9 mouse cellular contexts compared by ENCODE assay signal in genomic region chr14:120368914-120369391, GRCm38 (mm10).
DNase-seq lines count a peak whose midpoint lies in the region; ATAC-seq and TF ChIP-seq lines count a peak whose summit lies in the region.
"Had no signal": no experiment of that assay in that cellular context is flagged by ENCODE, and none has a peak within 500 bp of the region (broad histone marks: within the 10 kb centered on the region; RNA-seq: fewer than 3 reads in every experiment).

No protein-coding gene starts in this region.

- peak overlapping the region; percentile 56 for H3K9ac ChIP-seq in heart, adult 2 months (ENCODE audit: low read depth, low read length)
- H3K9ac ChIP-seq in intestine, embryonic 15.5 days, result no peak overlapping the region

- ATAC-seq in intestine, embryonic 15.5 days, result peak; percentile 88
- no peak for ATAC-seq in monocyte, adult 5-6 weeks (replicated peaks; ENCODE audit: insufficient number of reproducible peaks, low FRiP score, low TSS enrichment, poor library complexity, severe bottlenecking)

- TF ChIP-seq EP300 in heart, adult 2 months (IDR thresholded peaks at IDR 0.05; ENCODE audit: insufficient read depth, low read depth, low read length), result peak; percentile 71; the same call in 1 of the 2 replicates

- 0 out of 2 replicates have a peak overlapping the region, but pooled peaks have one; percentile 19 for H3K4me2 ChIP-seq in intestine, embryonic 15.5 days (replicated peaks)

- H3K27me3 ChIP-seq in heart, adult 2 months (ENCODE audit: control insufficient read depth, insufficient read depth, low read length), result no peaks in the 10 kb centered on the region
- H3K27me3 ChIP-seq in testis, adult 2 months (ENCODE audit: control insufficient read depth, insufficient read depth, low read length), result no peaks in the 10 kb centered on the region
- no peaks in the 10 kb centered on the region for H3K27me3 ChIP-seq in intestine, embryonic 15.5 days (replicated peaks)

- H3K4me3 ChIP-seq in heart, adult 2 months, result no peak overlapping the region
- no peak overlapping the region for H3K4me3 ChIP-seq in testis, adult 2 months (ENCODE audit: control insufficient read depth, low read depth, low read length)
- no peak overlapping the region for H3K4me3 ChIP-seq in intestine, embryonic 15.5 days (replicated peaks)

- 22% methylated on average over 8 of the region's 8 CpGs for WGBS in heart, adult 2 months
- WGBS in intestine, embryonic 15.5 days, result 37% methylated on average over 8 of the region's 8 CpGs

- H3K79me2 ChIP-seq in heart, adult 2 months (replicated peaks; ENCODE audit: control insufficient read depth, insufficient read depth, low read length), result peaks cover 21% of the 10 kb centered on the region

- peaks cover 44% of the 10 kb centered on the region for H3K36me3 ChIP-seq in heart, adult 2 months (ENCODE audit: control insufficient read depth, insufficient read depth, low read length)
- no peaks in the 10 kb centered on the region for H3K36me3 ChIP-seq in testis, adult 2 months (ENCODE audit: control insufficient read depth, insufficient read depth, low read length)
- H3K36me3 ChIP-seq in intestine, embryonic 15.5 days, result no peaks in the 10 kb centered on the region

- TF ChIP-seq POLR2A in heart, adult 2 months (IDR thresholded peaks at IDR 0.05; ENCODE audit: insufficient read depth, low read depth, low read length), result peak; percentile 34; the same call in 1 of the 2 replicates
- TF ChIP-seq POLR2A in testis, adult 2 months (IDR thresholded peaks at IDR 0.05; ENCODE audit: control insufficient read depth, low read depth, low read length), result no peak

- TF ChIP-seq CTCF in heart, adult 2 months (IDR thresholded peaks at IDR 0.05), result no peak
- no peak for TF ChIP-seq CTCF in testis, adult 2 months (IDR thresholded peaks at IDR 0.05; ENCODE audit: control insufficient read depth, insufficient read depth, insufficient replicate concordance, low read depth, low read length)

- H3K27ac ChIP-seq in heart, adult 2 months, result peak overlapping the region; percentile 74
- peak overlapping the region; percentile 54 for H3K27ac ChIP-seq in testis, adult 2 months (ENCODE audit: control insufficient read depth, insufficient read depth, low read depth, low read length)
- H3K27ac ChIP-seq in intestine, embryonic 15.5 days, result peak overlapping the region; percentile 78

- peak; percentile 39 to 49 for DNase-seq in heart, adult 2 months
- no peak for DNase-seq in heart, postnatal 36 days
- DNase-seq in testis, postnatal 14 days (ENCODE audit: low spot score), result no peak
- no peak for DNase-seq in urinary bladder, adult 2 months (ENCODE audit: low spot score)
- no peak for DNase-seq in cerebellum, adult 11 months
- DNase-seq: thymus, postnatal 25 days had no signal

- no peaks in the 10 kb centered on the region for H3K9me3 ChIP-seq in intestine, embryonic 15.5 days

- H3K4me1 ChIP-seq in heart, adult 2 months (ENCODE audit: control insufficient read depth, insufficient read depth, low read length), result peaks cover 56% of the 10 kb centered on the region
- H3K4me1 ChIP-seq in testis, adult 2 months (ENCODE audit: control insufficient read depth, insufficient read depth, low read length), result peaks cover 10% of the 10 kb centered on the region
- H3K4me1 ChIP-seq in intestine, embryonic 15.5 days (replicated peaks), result peaks cover 39% of the 10 kb centered on the region

- intact Hi-C loops in heart, adult 2 months (cut with DNase I), result no loop called here
- intact Hi-C loops in heart, postnatal 36 days (cut with DNase I), result no loop called here

Comparison
In these comparisons a context has a peak if more than half of its experiments do, and no peak if none do; other contexts are left out.
1. DNase-seq: peak in heart, adult 2 months (2 of 2); none in heart, postnatal 36 days (0 of 2), testis, postnatal 14 days (single experiment), urinary bladder, adult 2 months (single experiment) and cerebellum, adult 11 months (single experiment).
2. Peak in every context shown above with its lines, with median percentiles within 50 percentile points of each other: H3K27ac ChIP-seq.